9 mouse cellular contexts compared by ENCODE assay signal in genomic region chr16:52078758-52079474, GRCm38 (mm10). TPM values are rescaled to one million over a fixed set of nuclear protein-coding genes. Genes with fewer than 3 reads are reported as not detected.
A peak's percentile ranks its signal among the peaks of the same experiment; 100 is the strongest.
DNase-seq lines count a peak whose midpoint lies in the region; ATAC-seq and TF ChIP-seq lines count a peak whose summit lies in the region.
"Had no signal": no experiment of that assay in that cellular context is flagged by ENCODE, and none has a peak within 500 bp of the region (broad histone marks: within the 10 kb centered on the region; RNA-seq: fewer than 3 reads in every experiment).

No protein-coding gene starts in this region.

- intact Hi-C loops in gastrocnemius, adult 2 months (cut with DNase I), result loop anchor here (5.0 kb wide), 1 partner anchor 47 kb away; the partner anchor contains the start of gene Cblb

- DNase-seq in gastrocnemius, adult 2 months, result peak; percentile 73
- no peak for DNase-seq in gastrocnemius, postnatal 4 days (ENCODE audit: low spot score in 2 of 2)
- DNase-seq in 3T3-L1 (ENCODE audit: low read depth, low spot score), result peak; percentile 63
- DNase-seq in kidney, postnatal 25 days, result peak; percentile 75 to 89
- no peak for DNase-seq in layer of hippocampus, adult 11-12 months (ENCODE audit: low spot score)
- DNase-seq in ovary, postnatal 36 days (ENCODE audit: low spot score), result no peak

- WGBS in heart, embryonic 13.5 days, result 46% methylated on average over 9 of the region's 9 CpGs

- ATAC-seq in heart, embryonic 13.5 days (ENCODE audit: extremely low read depth, insufficient number of reproducible peaks, low FRiP score, low TSS enrichment), result no peak
- ATAC-seq in CD4-positive, CD25-positive, alpha-beta regulatory T cell, adult 4 months, result no peak
- ATAC-seq: activated CD4-positive, CD25-positive, alpha-beta regulatory T cell, adult 4 months had no signal

- no peak overlapping the region for H3K9ac ChIP-seq in heart, embryonic 13.5 days

- H3K9me3 ChIP-seq in heart, embryonic 13.5 days, result no peaks in the 10 kb centered on the region

- TF ChIP-seq CTCF in gastrocnemius, adult 2 months (IDR thresholded peaks at IDR 0.05), result no peak

- H3K4me3 ChIP-seq in gastrocnemius, adult 2 months, result peak overlapping the region; percentile 53
- H3K4me3 ChIP-seq in heart, embryonic 13.5 days, result no peak overlapping the region

- peak overlapping the region; percentile 86 for H3K27ac ChIP-seq in gastrocnemius, adult 2 months
- peak overlapping the region; percentile 38 for H3K27ac ChIP-seq in heart, embryonic 13.5 days (replicated peaks)

- H3K4me2 ChIP-seq in heart, embryonic 13.5 days, result no peak overlapping the region

- peaks cover 59% of the 10 kb centered on the region for H3K4me1 ChIP-seq in heart, embryonic 13.5 days

- no peaks in the 10 kb centered on the region for H3K27me3 ChIP-seq in heart, embryonic 13.5 days (replicated peaks)

- H3K36me3 ChIP-seq in heart, embryonic 13.5 days, result no peaks in the 10 kb centered on the region

RNA-seq across cellular contexts. Expression of gene Cblb, which starts 47.9 kb away (rescaled TPM):
- 10 to 100 TPM; 15.1 to 16.2 TPM for total RNA-seq in gastrocnemius, adult 2 months (2021)
- total RNA-seq in gastrocnemius, postnatal 4 days (2021), result 10 to 100 TPM; 28.2 to 28.7 TPM
- 8.4 and 9.2 TPM in 2 replicates for polyA plus RNA-seq in heart, embryonic 13.5 days (2015; fragmentation: Nextera tagmentation; extraction: Ambion mirVana)
- polyA plus RNA-seq in CD4-positive, CD25-positive, alpha-beta regulatory T cell, adult 4 months (2017; shearing (Covaris generic)), result 10 to 100 TPM; 42.2 to 42.6 TPM

Comparison
In these comparisons a context has a peak if more than half of its experiments do, and no peak if none do; other contexts are left out.
1. DNase-seq: peak in gastrocnemius, adult 2 months (single experiment), 3T3-L1 (single experiment) and kidney, postnatal 25 days (2 of 2); none in gastrocnemius, postnatal 4 days (0 of 2), layer of hippocampus, adult 11-12 months (single experiment) and ovary, postnatal 36 days (single experiment).